Mouse (Mus musculus) liver, embryonic 16.5 days (tissue): Measurements from ENCODE around the gene Gm29797. TPM values are rescaled to one million over a fixed set of nuclear protein-coding genes. Genes with fewer than 3 reads are reported as not detected.

Experiments
- ATAC-seq: fragments of 200-750 bp; cut with Nextera tagmentation; 2 replicates; pipeline ENCODE4 v1.8.0; 2017; ENCODE audit warnings: low read depth, mild to moderate bottlenecking, moderate number of reproducible peaks, moderate library complexity
- H3K27ac ChIP-seq: fragments of 300-500 bp; sonication (generic); 2 replicates; pipeline ENCODE4 v1.5.1; 2014; ENCODE audit warnings: mild to moderate bottlenecking, low read length
- H3K27me3 ChIP-seq: fragments of 300-500 bp; sonication (generic); 2 replicates; pipeline ENCODE4 v1.6.1; 2014; ENCODE audit warnings: low read depth, low read length, mixed read lengths; ENCODE audit not compliant: control insufficient read depth, insufficient read depth
- H3K36me3 ChIP-seq: fragments of 300-500 bp; sonication (generic); 2 replicates; pipeline ENCODE4 v1.6.1; 2014; ENCODE audit warnings: mild to moderate bottlenecking; ENCODE audit not compliant: control insufficient read depth, insufficient read depth
- H3K4me1 ChIP-seq: fragments of 300-500 bp; sonication (generic); 2 replicates; pipeline ENCODE4 v1.6.1; 2014; ENCODE audit warnings: low read depth, low read length, mixed read lengths; ENCODE audit not compliant: control insufficient read depth
- H3K4me2 ChIP-seq: fragments of 300-500 bp; sonication (generic); 2 replicates; pipeline ENCODE4 v1.6.1; 2014; ENCODE audit warnings: low read depth, low read length, mixed read lengths
- H3K4me3 ChIP-seq: fragments of 300-500 bp; sonication (generic); 2 replicates; pipeline ENCODE4 v1.5.1; 2014; ENCODE audit warnings: low read depth, mild to moderate bottlenecking, low read length
- H3K9ac ChIP-seq: fragments of 300-500 bp; sonication (generic); 2 replicates; pipeline ENCODE4 v1.6.1; 2014; ENCODE audit warnings: low read depth, low read length
- H3K9me3 ChIP-seq: fragments of 300-500 bp; sonication (generic); replicated peaks from 2 replicates; pipeline ENCODE4 v1.6.1; 2016; ENCODE audit warnings: low read length; ENCODE audit not compliant: control insufficient read depth
- WGBS: fragments of 180-500 bp; shearing (Covaris S2); extraction: QIAGEN DNeasy Blood & Tissue Kit; methylation state at CpG from one replicate; pipeline ENCODE4 v1.1.7; 2014; ENCODE audit not compliant: insufficient replicate concordance; 5-methylcytosine and 5-hydroxymethylcytosine counted together
- polyA plus RNA-seq: library from polyadenylated mRNA; unstranded; fragments of >200 nt; fragmentation: Nextera tagmentation; extraction: Ambion mirVana; gene quantifications from 2 replicates; pipeline ENCODE4 v1.2.1, GENCODE M21; 2015

Gene Gm29797
- polyA plus RNA-seq, 1 experiment from 2014 or later = 0.19 TPM

DNA sequence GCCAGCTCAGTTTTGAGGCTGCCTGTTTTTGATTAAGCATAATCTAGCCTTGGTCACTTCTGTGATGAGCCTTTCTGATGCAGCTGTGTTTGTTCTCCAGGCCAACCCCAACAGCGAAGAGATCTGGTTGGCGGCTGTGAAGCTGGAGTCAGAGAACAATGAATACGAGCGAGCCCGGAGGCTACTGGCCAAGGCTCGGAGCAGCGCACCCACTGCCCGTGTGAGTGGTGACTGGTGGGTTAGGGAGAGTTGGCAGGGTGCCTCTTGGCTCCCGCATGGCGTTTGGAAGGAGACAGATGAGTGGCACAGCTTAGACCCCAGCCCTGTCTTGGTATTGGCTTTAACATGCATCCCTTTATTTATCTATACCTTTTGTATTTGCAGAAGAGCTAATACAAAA is 7.9 kb upstream of the Gm29797 start:
- WGBS = 88% methylated on average over 10 of the region's 10 CpGs

DNA sequence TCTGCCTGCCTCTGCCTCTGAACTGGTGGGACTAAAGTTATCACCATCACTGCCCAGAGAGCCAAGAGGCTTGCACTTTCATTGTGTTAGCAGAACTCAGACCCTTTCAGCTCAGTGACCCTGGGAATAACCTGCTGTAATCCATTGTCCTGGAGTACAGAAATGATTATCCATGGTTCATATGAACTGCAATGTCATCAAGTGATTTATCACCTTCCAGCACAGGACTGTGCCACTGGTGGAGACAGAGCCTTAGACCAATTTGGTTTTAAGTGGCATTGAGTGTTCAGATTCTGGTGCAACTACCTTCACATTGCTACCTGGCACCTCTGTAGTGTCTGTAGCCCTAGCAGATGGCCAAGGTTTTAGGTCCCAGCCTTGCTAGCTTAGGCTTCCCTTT is 3.8 kb upstream of the Gm29797 start:
- Histone ChIP-seq H3K27ac (no peak overlapping the region), H3K4me1 (no peaks in the 10 kb centered on the region), H3K4me3 (no peak overlapping the region), H3K9me3 (no peaks in the 10 kb centered on the region), H3K9ac (no peak overlapping the region), H3K36me3 (peaks cover 23% of the 10 kb centered on the region), H3K27me3 (no peaks in the 10 kb centered on the region), H3K4me2 (no peak overlapping the region)
- no peak for ATAC-seq

More for the DNA sequence above, 7.9 kb upstream of the Gm29797 start:
- no peaks in the 10 kb centered on the region for H3K4me1 ChIP-seq
- no peak for ATAC-seq
- H3K9ac ChIP-seq = no peak overlapping the region
- H3K9me3 ChIP-seq = no peaks in the 10 kb centered on the region
- no peak overlapping the region for H3K4me3 ChIP-seq
- no peak overlapping the region for H3K27ac ChIP-seq
- H3K4me2 ChIP-seq = no peak overlapping the region
- H3K36me3 ChIP-seq = peaks cover 20% of the 10 kb centered on the region
- no peaks in the 10 kb centered on the region for H3K27me3 ChIP-seq

DNA sequence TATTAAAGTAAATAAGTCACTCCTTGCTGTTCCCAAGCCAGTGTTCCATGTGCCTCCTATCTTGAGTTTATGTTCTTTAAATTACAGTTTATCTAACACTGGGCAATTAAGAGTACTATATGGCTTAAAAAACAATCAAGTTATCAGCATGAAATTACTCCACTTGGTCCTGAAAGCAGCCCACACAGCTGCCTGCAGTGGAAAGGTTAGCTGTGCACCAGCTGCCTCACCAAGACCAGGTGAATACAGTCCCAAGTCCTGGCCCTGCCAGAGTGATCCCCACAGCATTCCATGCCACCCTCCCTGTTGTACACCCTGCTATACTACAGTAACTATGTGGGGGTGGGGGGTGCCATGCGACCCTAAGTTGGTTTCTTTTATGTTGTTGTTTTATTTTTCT is 3.3 kb upstream of the Gm29797 start:
- Histone ChIP-seq H3K27ac (no peak overlapping the region), H3K36me3 (peaks cover 23% of the 10 kb centered on the region), H3K4me3 (no peak overlapping the region), H3K9ac (no peak overlapping the region), H3K9me3 (no peaks in the 10 kb centered on the region), H3K4me2 (no peak overlapping the region), H3K27me3 (no peaks in the 10 kb centered on the region), H3K4me1 (no peaks in the 10 kb centered on the region)
- no peak for ATAC-seq
- 69% methylated on average over 1 of the region's 1 CpGs for WGBS

DNA sequence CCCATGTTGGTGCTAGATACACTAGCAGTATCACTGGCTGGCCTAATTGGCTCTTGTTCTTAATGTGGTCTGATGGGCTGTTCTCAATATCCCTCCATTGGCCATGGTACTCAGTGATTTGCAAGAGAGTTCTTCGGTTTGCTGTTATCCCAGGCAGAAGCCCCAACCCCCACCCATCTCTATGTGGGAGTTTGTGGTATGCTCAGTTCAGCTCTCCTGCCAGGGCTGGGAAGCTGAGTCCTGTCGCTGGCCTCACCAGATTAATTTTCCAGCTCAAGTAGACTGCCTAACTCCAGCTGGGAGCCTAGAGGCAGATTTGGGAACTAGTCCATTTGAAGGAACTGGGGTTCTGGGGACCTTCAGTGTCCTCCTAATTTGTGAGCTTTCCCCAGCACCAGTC is 607 bp downstream of the Gm29797 start:
- WGBS = 60% methylated on average over 2 of the region's 2 CpGs
- Histone ChIP-seq H3K27ac (no peak overlapping the region), H3K4me1 (peaks cover 2% of the 10 kb centered on the region), H3K4me2 (no peak overlapping the region), H3K9me3 (no peaks in the 10 kb centered on the region), H3K27me3 (no peaks in the 10 kb centered on the region), H3K36me3 (peaks cover 4% of the 10 kb centered on the region; the same call in 1 of the 2 replicates), H3K9ac (no peak overlapping the region), H3K4me3 (no peak overlapping the region)
- ATAC-seq = no peak

DNA sequence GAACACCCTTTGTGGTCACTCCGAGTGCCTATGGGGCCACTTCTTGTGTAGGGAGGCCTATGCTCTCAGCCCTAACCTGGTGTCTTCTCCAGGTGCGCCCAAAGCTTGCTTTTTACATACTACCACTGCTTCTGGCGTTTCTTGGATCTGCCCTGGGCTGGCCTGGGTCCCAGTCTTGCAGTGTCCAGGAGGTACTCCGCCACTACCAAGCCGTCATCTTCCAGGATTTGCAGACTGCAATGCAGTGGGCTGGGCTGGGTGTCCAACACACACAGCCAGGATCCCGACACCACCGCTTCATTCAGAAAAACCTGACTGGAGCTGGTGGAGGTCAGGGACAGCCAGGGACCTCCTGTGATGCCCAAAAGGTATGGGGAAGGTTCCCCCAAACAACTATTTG is 1.7 kb downstream of the Gm29797 start:
- Histone ChIP-seq H3K9me3 (no peaks in the 10 kb centered on the region), H3K4me2 (no peak overlapping the region), H3K4me1 (peaks cover 2% of the 10 kb centered on the region), H3K36me3 (peaks cover 3% of the 10 kb centered on the region; the same call in 1 of the 2 replicates), H3K4me3 (no peak overlapping the region), H3K27me3 (no peaks in the 10 kb centered on the region), H3K27ac (no peak overlapping the region), H3K9ac (no peak overlapping the region)
- no peak for ATAC-seq
- WGBS = 70% methylated on average over 7 of the region's 7 CpGs

DNA sequence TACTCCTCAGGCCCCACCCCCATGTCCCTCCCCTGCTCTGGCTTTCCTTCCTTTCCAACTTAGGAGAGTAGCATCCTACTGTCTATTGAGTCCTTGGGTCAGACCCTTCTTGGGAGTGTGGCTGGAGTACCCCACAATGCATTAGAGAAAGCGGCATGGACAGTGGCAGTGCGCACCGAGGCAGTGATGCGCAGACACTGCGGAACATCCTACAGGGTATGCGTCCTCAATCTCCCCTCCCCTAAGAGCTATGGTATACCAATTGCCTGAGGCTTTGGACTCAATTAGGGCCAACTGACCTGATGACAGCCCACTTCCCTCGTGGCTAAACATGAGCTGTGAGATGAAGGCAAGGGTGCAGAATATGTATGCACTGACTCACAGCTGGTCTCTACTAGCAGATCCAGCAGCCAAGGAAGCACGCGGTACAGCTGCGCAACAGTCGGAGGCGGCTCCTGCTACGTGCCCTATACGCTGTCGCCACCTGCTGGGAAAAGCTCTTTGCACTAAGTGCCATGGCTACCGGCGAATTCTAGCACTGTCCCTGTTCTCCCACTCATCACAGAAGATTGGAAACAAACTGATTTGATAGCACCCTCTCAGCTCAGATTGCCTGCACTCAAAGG is 2.2 kb downstream of the Gm29797 start:
- Histone ChIP-seq H3K9ac (no peak overlapping the region), H3K4me3 (no peak overlapping the region), H3K4me1 (peaks cover 2% of the 10 kb centered on the region), H3K27ac (no peak overlapping the region), H3K36me3 (peaks cover 3% of the 10 kb centered on the region; the same call in 1 of the 2 replicates), H3K4me2 (no peak overlapping the region), H3K9me3 (no peaks in the 10 kb centered on the region), H3K27me3 (no peaks in the 10 kb centered on the region)
- peak; percentile 50 for ATAC-seq
- 30% methylated on average over 17 of the region's 17 CpGs for WGBS

DNA sequence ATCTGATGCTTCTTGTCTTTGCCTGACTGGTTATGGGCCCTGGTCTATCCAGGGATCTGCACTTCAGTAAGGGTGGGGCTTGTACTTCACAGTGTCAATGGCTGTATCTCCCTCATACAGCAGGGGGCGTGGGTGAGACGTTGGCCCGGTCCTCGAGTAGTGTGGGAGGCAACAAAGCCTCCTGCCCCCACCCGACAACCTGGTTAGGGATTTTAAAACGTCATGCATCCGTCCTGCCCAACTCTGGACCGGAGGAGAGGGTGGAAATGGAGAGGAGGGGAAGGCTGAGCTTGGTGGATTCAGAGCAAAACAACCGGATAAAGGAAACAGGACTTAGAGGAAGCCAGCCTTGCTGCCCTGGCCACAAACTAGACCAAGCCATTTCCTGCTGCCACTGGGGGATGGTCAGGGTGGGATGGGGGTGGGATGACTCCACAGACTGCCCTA is 2.8 kb downstream of the Gm29797 start:
- H3K4me3 ChIP-seq = no peak overlapping the region
- no peaks in the 10 kb centered on the region for H3K9me3 ChIP-seq
- H3K9ac ChIP-seq = no peak overlapping the region
- H3K27me3 ChIP-seq = no peaks in the 10 kb centered on the region
- peaks cover 2% of the 10 kb centered on the region for H3K4me1 ChIP-seq
- under 1% methylated on average over 9 of the region's 9 CpGs for WGBS
- H3K4me2 ChIP-seq = no peak overlapping the region
- H3K36me3 ChIP-seq = peaks cover 3% of the 10 kb centered on the region; the same call in 1 of the 2 replicates
- peak; percentile 77 for ATAC-seq
- H3K27ac ChIP-seq = no peak overlapping the region

DNA sequence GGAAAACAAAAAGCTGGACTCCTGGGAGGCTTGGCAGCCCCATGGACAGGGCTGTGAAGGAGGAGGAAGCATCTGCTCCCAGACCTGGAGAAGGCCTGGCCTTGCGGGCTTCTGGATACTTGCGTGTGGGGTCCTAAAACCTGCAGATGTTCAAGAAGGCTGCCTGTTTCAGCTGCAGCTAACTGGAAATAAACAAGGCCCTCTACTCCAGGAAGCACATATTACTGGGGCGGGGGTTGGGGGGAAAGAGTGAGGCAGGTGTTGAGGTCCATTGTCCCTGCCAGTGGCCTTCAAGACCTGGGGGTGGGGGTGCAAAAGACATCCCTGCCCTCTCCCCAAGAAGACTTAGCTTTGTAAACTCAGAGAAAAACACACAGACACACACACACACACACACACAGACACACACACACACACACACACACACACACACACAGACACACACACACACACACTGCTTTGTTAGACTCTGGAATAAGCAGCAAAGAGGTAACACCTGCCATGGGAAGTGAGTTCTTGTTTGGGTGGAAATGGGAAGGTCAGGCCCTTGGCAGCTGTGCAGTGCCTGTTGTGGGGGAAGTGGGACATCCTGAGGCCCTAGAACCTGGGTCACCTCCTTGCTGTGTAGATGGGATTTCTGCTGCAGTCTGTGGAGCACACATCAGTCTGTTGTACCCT is 5.9 kb downstream of the Gm29797 start:
- WGBS = 58% methylated on average over 3 of the region's 3 CpGs
- H3K27ac ChIP-seq = no peak overlapping the region
- no peaks in the 10 kb centered on the region for H3K27me3 ChIP-seq
- H3K4me3 ChIP-seq = no peak overlapping the region
- ATAC-seq = no peak
- H3K4me2 ChIP-seq = no peak overlapping the region
- no peaks in the 10 kb centered on the region for H3K36me3 ChIP-seq
- H3K9me3 ChIP-seq = no peaks in the 10 kb centered on the region
- no peak overlapping the region for H3K9ac ChIP-seq
- peaks cover 2% of the 10 kb centered on the region for H3K4me1 ChIP-seq

DNA sequence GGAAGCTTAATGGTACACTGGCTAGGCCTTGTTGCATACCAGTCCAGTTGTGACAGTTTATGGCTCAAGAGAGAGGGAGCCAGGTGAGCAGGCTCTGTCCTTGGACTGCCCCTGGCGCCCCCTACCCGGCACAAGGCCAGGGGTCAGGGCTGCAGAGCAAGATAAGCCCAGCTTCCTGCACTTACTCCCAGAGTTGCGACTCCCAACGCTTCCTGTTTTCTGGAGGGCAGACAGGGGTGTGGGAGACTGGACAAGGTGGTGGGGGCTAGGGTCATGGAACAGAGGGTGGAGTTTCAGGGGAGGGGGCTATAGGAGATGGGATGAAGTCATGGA is 6.4 kb downstream of the Gm29797 start:
- 0 out of 2 replicates have a peak, but pooled peaks have one; percentile 30 for ATAC-seq
- Histone ChIP-seq H3K4me3 (no peak overlapping the region), H3K4me1 (peaks cover 2% of the 10 kb centered on the region), H3K9me3 (no peaks in the 10 kb centered on the region), H3K4me2 (no peak overlapping the region), H3K27me3 (no peaks in the 10 kb centered on the region), H3K9ac (no peak overlapping the region), H3K27ac (no peak overlapping the region), H3K36me3 (no peaks in the 10 kb centered on the region)
- WGBS = 8% methylated on average over 4 of the region's 4 CpGs
